Mouse (Mus musculus): ENCODE measurements at regions not wholly inside any gene's neighbourhood (a gene's known extent, or its start where the extent isn't known, plus 50 kb on each side); places are given as distances from the start of the nearest gene placed in this dataset.

GRCm38 (mm10) chr1:193440512-193440911 is 70.4 kb upstream of the Camk1g start:
- TF ChIP-seq CTCF (IDR thresholded peaks at IDR 0.05; ENCODE audit: low read depth, low read length) = peak; percentile 60; the same call in 1 of the 2 replicates
- no peak for TF ChIP-seq GATA1 (IDR thresholded peaks at IDR 0.05; ENCODE audit: borderline replicate concordance, low read length)
- no peak for TF ChIP-seq POLR2AphosphoS5 (IDR thresholded peaks at IDR 0.05; ENCODE audit: insufficient replicate concordance, low read depth, low read length)
- no peak for TF ChIP-seq TAL1 (conservative IDR thresholded peaks at IDR 0.05; ENCODE audit: low read depth, low read length)
- no peak for TF ChIP-seq GATA2 (IDR thresholded peaks at IDR 0.05; ENCODE audit: borderline replicate concordance, low read depth, low read length)
